17 mouse cellular contexts compared by ENCODE assay signal in the genomic region with DNA sequence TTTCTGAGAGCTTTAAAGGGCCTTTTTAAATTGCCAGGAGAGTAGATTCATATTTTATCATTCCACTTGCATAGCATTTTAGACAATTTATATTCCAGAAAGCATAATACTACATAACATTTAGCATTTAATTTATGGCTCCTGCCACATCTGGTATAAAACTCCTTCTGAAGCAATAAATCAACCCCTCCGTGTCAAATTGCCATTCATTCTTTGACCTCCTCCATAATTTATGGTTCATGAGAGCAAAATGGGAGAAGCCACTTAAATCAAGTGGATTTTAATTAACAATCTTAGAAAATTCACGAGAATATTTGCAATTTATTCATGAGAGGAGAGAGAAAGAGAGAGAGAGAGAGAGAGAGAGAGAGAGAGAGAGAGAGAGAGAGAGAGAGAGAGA.
A peak's percentile ranks its signal among the peaks of the same experiment; 100 is the strongest.
DNase-seq lines count a peak whose midpoint lies in the region; ATAC-seq lines count a peak whose summit lies in the region.
"Had no signal": no experiment of that assay in that cellular context is flagged by ENCODE, and none has a peak within 500 bp of the region (broad histone marks: within the 10 kb centered on the region; RNA-seq: fewer than 3 reads in every experiment).

No protein-coding gene starts in this region.

- DNase-seq in embryo, embryonic 11.5 days (ENCODE audit: low read depth, low spot score), result peak; percentile 39
- peak; percentile 57 for DNase-seq in forebrain, embryonic 14.5 days (ENCODE audit: low spot score)
- DNase-seq in left cerebral cortex, adult 9 months (ENCODE audit: low spot score in 2 of 2), result no peak
- no peak for DNase-seq in layer of hippocampus, postnatal 25 days (ENCODE audit: extremely low spot score in 1 of 2, low spot score in 1 of 2)
- no peak for DNase-seq in heart, postnatal 36 days
- DNase-seq in right cerebral cortex, postnatal 4 days, result no peak
- DNase-seq: cerebellum, adult 9-11 months; gastrocnemius, postnatal 10 days; heart, postnatal 14 days; kidney, postnatal 25 days; thymus, postnatal 14 days had no signal

- no peaks in the 10 kb centered on the region for H3K36me3 ChIP-seq in forebrain, embryonic 14.5 days (ENCODE audit: control insufficient read depth, insufficient read depth, low read length)
- no peaks in the 10 kb centered on the region for H3K36me3 ChIP-seq in hindbrain, embryonic 15.5 days
- no peaks in the 10 kb centered on the region for H3K36me3 ChIP-seq in midbrain, embryonic 15.5 days (replicated peaks)
- H3K36me3 ChIP-seq: embryonic facial prominence, embryonic 13.5 days had no signal

- ATAC-seq in forebrain, embryonic 14.5 days, result peak; percentile 30; the same call in 1 of the 2 replicates
- ATAC-seq in hindbrain, embryonic 15.5 days (ENCODE audit: low FRiP score, low read depth), result no peak
- ATAC-seq in midbrain, embryonic 15.5 days (replicated peaks), result no peak
- ATAC-seq: intestine, postnatal 0 days; lung, postnatal 0 days had no signal

- no peaks in the 10 kb centered on the region for H3K9me3 ChIP-seq in forebrain, embryonic 14.5 days (replicated peaks; ENCODE audit: control insufficient read depth, low read length)
- no peaks in the 10 kb centered on the region for H3K9me3 ChIP-seq in hindbrain, embryonic 15.5 days
- no peaks in the 10 kb centered on the region for H3K9me3 ChIP-seq in midbrain, embryonic 15.5 days
- H3K9me3 ChIP-seq: embryonic facial prominence, embryonic 13.5 days had no signal

- H3K4me3 ChIP-seq in forebrain, embryonic 14.5 days (ENCODE audit: low read depth, low read length), result no peak overlapping the region
- no peak overlapping the region for H3K4me3 ChIP-seq in hindbrain, embryonic 15.5 days
- no peak overlapping the region for H3K4me3 ChIP-seq in midbrain, embryonic 15.5 days
- H3K4me3 ChIP-seq: embryonic facial prominence, embryonic 13.5 days had no signal

- H3K4me2 ChIP-seq in forebrain, embryonic 14.5 days (ENCODE audit: low read length), result no peak overlapping the region
- no peak overlapping the region for H3K4me2 ChIP-seq in hindbrain, embryonic 15.5 days
- no peak overlapping the region for H3K4me2 ChIP-seq in midbrain, embryonic 15.5 days
- H3K4me2 ChIP-seq: embryonic facial prominence, embryonic 13.5 days had no signal

- 6% methylated on average over 2 of the region's 2 CpGs for WGBS in forebrain, embryonic 14.5 days
- WGBS in hindbrain, embryonic 15.5 days, result 3% methylated on average over 2 of the region's 2 CpGs
- WGBS in midbrain, embryonic 15.5 days, result 11% methylated on average over 2 of the region's 2 CpGs

- peaks cover 14% of the 10 kb centered on the region for H3K4me1 ChIP-seq in forebrain, embryonic 14.5 days (ENCODE audit: control insufficient read depth, insufficient read depth, low read length)
- peaks cover 26% of the 10 kb centered on the region for H3K4me1 ChIP-seq in hindbrain, embryonic 15.5 days (replicated peaks)
- peaks cover 28% of the 10 kb centered on the region for H3K4me1 ChIP-seq in midbrain, embryonic 15.5 days
- H3K4me1 ChIP-seq: embryonic facial prominence, embryonic 13.5 days had no signal

- intact Hi-C loops in heart, postnatal 36 days (cut with DNase I), result no loop called here

- H3K27ac ChIP-seq in forebrain, embryonic 14.5 days (ENCODE audit: low read depth, low read length), result peak overlapping the region; percentile 62
- H3K27ac ChIP-seq in hindbrain, embryonic 15.5 days (replicated peaks), result peak overlapping the region; percentile 61; the same call in 1 of the 2 replicates
- H3K27ac ChIP-seq in midbrain, embryonic 15.5 days, result peak overlapping the region; percentile 65
- H3K27ac ChIP-seq: embryonic facial prominence, embryonic 13.5 days; liver, embryonic 14.5 days had no signal

- H3K27me3 ChIP-seq in forebrain, embryonic 14.5 days (replicated peaks; ENCODE audit: control insufficient read depth, insufficient read depth, low read length), result no peaks in the 10 kb centered on the region
- no peaks in the 10 kb centered on the region for H3K27me3 ChIP-seq in hindbrain, embryonic 15.5 days
- no peaks in the 10 kb centered on the region for H3K27me3 ChIP-seq in midbrain, embryonic 15.5 days (replicated peaks)
- H3K27me3 ChIP-seq: embryonic facial prominence, embryonic 13.5 days had no signal

- H3K9ac ChIP-seq in forebrain, embryonic 14.5 days (ENCODE audit: low read length), result no peak overlapping the region
- H3K9ac ChIP-seq in hindbrain, embryonic 15.5 days, result no peak overlapping the region
- no peak overlapping the region for H3K9ac ChIP-seq in midbrain, embryonic 15.5 days
- H3K9ac ChIP-seq: embryonic facial prominence, embryonic 13.5 days; liver, embryonic 14.5 days had no signal

Comparison
In these comparisons a context has a peak if more than half of its experiments do, and no peak if none do; other contexts are left out.
1. DNase-seq: peak in embryo, embryonic 11.5 days (single experiment) and forebrain, embryonic 14.5 days (single experiment); none in left cerebral cortex, adult 9 months (0 of 2), layer of hippocampus, postnatal 25 days (0 of 2), heart, postnatal 36 days (0 of 2) and right cerebral cortex, postnatal 4 days (single experiment).
2. Peak in every context shown above with its lines, with median percentiles within 50 percentile points of each other: H3K27ac ChIP-seq.